Mouse (Mus musculus) c-Kit-positive CD71-negative TER-119-negative erythroid progenitor cells, embryonic 14.5 days (primary cell): Measurements from ENCODE around the gene Tpst2.

Source experiments
- DNase-seq: peaks from one replicate; pipeline ENCODE4 v3.0.0-alpha.2; 2013; ENCODE audit warnings: low read depth

The Tpst2 gene

GRCm38 (mm10) chr5:112276267-112276873, at the start of gene Tpst2:
Tpst2 (plus strand) TSS chr5:112276691.
- peak; percentile 98 for DNase-seq

GRCm38 (mm10) chr5:112227354-112227753, 49.1 kb upstream of the Tpst2 start:
- no peak for DNase-seq

- DNase-seq: no peak
Observed at GRCm38 (mm10) chr5:112227898-112228239, 48.6 kb upstream of the Tpst2 start.

- no peak for DNase-seq
Observed at GRCm38 (mm10) chr5:112228240-112229076, 48.0 kb upstream of the Tpst2 start.

GRCm38 (mm10) chr5:112235806-112236205, 40.7 kb upstream of the Tpst2 start:
- DNase-seq: no peak

- DNase-seq: no peak
Observed at GRCm38 (mm10) chr5:112236631-112237030, 39.9 kb upstream of the Tpst2 start.

- no peak for DNase-seq
Observed at GRCm38 (mm10) chr5:112237439-112237838, 39.1 kb upstream of the Tpst2 start.

- no peak for DNase-seq
Observed at GRCm38 (mm10) chr5:112237866-112238570, 38.5 kb upstream of the Tpst2 start.

GRCm38 (mm10) chr5:112238781-112239482, 37.6 kb upstream of the Tpst2 start:
- no peak for DNase-seq

GRCm38 (mm10) chr5:112240761-112241160, 35.7 kb upstream of the Tpst2 start:
- peak; percentile 78 for DNase-seq

GRCm38 (mm10) chr5:112241849-112242248, 34.6 kb upstream of the Tpst2 start:
- DNase-seq: no peak

- peak; percentile 53 for DNase-seq
Observed at GRCm38 (mm10) chr5:112242361-112242778, 34.1 kb upstream of the Tpst2 start.

- DNase-seq: no peak
Observed at GRCm38 (mm10) chr5:112243041-112243440, 33.5 kb upstream of the Tpst2 start.

- DNase-seq: no peak
Observed at GRCm38 (mm10) chr5:112243539-112244274, 32.8 kb upstream of the Tpst2 start.

GRCm38 (mm10) chr5:112244275-112244562, 32.3 kb upstream of the Tpst2 start:
- DNase-seq: no peak

- DNase-seq: no peak
Observed at GRCm38 (mm10) chr5:112244890-112245615, 31.4 kb upstream of the Tpst2 start.

GRCm38 (mm10) chr5:112247399-112247798, 29.1 kb upstream of the Tpst2 start:
- no peak for DNase-seq

GRCm38 (mm10) chr5:112249106-112249505, 27.4 kb upstream of the Tpst2 start:
- no peak for DNase-seq

- no peak for DNase-seq
Observed at GRCm38 (mm10) chr5:112252400-112252799, 24.1 kb upstream of the Tpst2 start, which contains the start of gene Cryba4. Cryba4 (minus strand) TSS chr5:112252518.

- DNase-seq: no peak
Observed at GRCm38 (mm10) chr5:112253169-112253568, 23.3 kb upstream of the Tpst2 start.

GRCm38 (mm10) chr5:112254282-112254806, 22.1 kb upstream of the Tpst2 start:
- DNase-seq: no peak
